Mouse (Mus musculus) stomach, embryonic 16.5 days (tissue): Measurements from ENCODE around the gene Tspan18. TPM values are rescaled to one million over a fixed set of nuclear protein-coding genes. Genes with fewer than 3 reads are reported as not detected.

Experiments used
- ATAC-seq: fragments of 200-750 bp; cut with Nextera tagmentation; 2 replicates; pipeline ENCODE4 v1.8.0; 2017; ENCODE audit warnings: moderate number of reproducible peaks, moderate TSS enrichment; ENCODE audit not compliant: insufficient read depth, low FRiP score
- H3K27ac ChIP-seq: fragments of 300-500 bp; sonication (generic); 2 replicates; pipeline ENCODE4 v1.5.1; 2014; ENCODE audit warnings: low read length
- H3K27me3 ChIP-seq: fragments of 300-500 bp; sonication (generic); 2 replicates; pipeline ENCODE4 v1.6.1; 2014; ENCODE audit warnings: low read length, control low read depth, mixed read lengths; ENCODE audit not compliant: control insufficient read depth, insufficient read depth
- H3K36me3 ChIP-seq: fragments of 300-500 bp; sonication (generic); 2 replicates; pipeline ENCODE4 v1.6.1; 2014; ENCODE audit warnings: low read length; ENCODE audit not compliant: control insufficient read depth, insufficient read depth
- H3K4me1 ChIP-seq: fragments of 300-500 bp; sonication (generic); 2 replicates; pipeline ENCODE4 v1.6.1; 2014; ENCODE audit warnings: low read length, control low read depth, mixed read lengths; ENCODE audit not compliant: control insufficient read depth, insufficient read depth
- H3K4me2 ChIP-seq: fragments of 300-500 bp; sonication (generic); 2 replicates; pipeline ENCODE4 v1.6.1; 2014; ENCODE audit warnings: low read depth, low read length, mixed read lengths
- H3K4me3 ChIP-seq: fragments of 300-500 bp; sonication (generic); replicated peaks from 2 replicates; pipeline ENCODE4 v1.5.1; 2014; ENCODE audit warnings: mild to moderate bottlenecking, low read length
- H3K9ac ChIP-seq: fragments of 300-500 bp; sonication (generic); 2 replicates; pipeline ENCODE4 v1.6.1; 2014; ENCODE audit warnings: low read length
- H3K9me3 ChIP-seq: fragments of 300-500 bp; sonication (generic); replicated peaks from 2 replicates; pipeline ENCODE4 v1.6.1; 2016; ENCODE audit warnings: low read length, control low read depth; ENCODE audit not compliant: control insufficient read depth
- WGBS: fragments of 180-500 bp; shearing (Covaris S2); extraction: QIAGEN DNeasy Blood & Tissue Kit; methylation state at CpG from one replicate; pipeline ENCODE4 v1.1.7; 2014; 5-methylcytosine and 5-hydroxymethylcytosine counted together
- polyA plus RNA-seq: library from polyadenylated mRNA; unstranded; fragments of >200 nt; fragmentation: Nextera tagmentation; extraction: Ambion mirVana; gene quantifications from 2 replicates; pipeline ENCODE4 v1.2.1, GENCODE M21; 2015

Tspan18 gene
- polyA plus RNA-seq, 1 experiment from 2014 or later: 15.3 TPM

GRCm38 (mm10) chr2:93212386-93212785 lies 121.9 kb downstream of the Tspan18 start:
- no peaks in the 10 kb centered on the region for H3K9me3 ChIP-seq
- WGBS: 74% methylated on average over 2 of the region's 2 CpGs
- H3K27ac ChIP-seq: no peak overlapping the region
- ATAC-seq: no peak
- H3K9ac ChIP-seq: no peak overlapping the region
- H3K36me3 ChIP-seq: no peaks in the 10 kb centered on the region
- H3K4me1 ChIP-seq: peaks cover 6% of the 10 kb centered on the region
- H3K27me3 ChIP-seq: no peaks in the 10 kb centered on the region
- H3K4me2 ChIP-seq: no peak overlapping the region
- no peak overlapping the region for H3K4me3 ChIP-seq

- WGBS: 94% methylated on average over 1 of the region's 1 CpGs
- no peaks in the 10 kb centered on the region for H3K9me3 ChIP-seq
Measured at GRCm38 (mm10) chr2:93206126-93206525, 128.2 kb downstream of the Tspan18 start.

GRCm38 (mm10) chr2:93204571-93204970 lies 129.7 kb downstream of the Tspan18 start:
- 84% methylated on average over 6 of the region's 6 CpGs for WGBS
- no peak overlapping the region for H3K4me3 ChIP-seq
- no peak overlapping the region for H3K27ac ChIP-seq
- H3K4me2 ChIP-seq: no peak overlapping the region
- no peaks in the 10 kb centered on the region for H3K27me3 ChIP-seq
- H3K9me3 ChIP-seq: no peaks in the 10 kb centered on the region
- no peak overlapping the region for H3K9ac ChIP-seq
- no peaks in the 10 kb centered on the region for H3K36me3 ChIP-seq
- no peak for ATAC-seq
- peaks cover 9% of the 10 kb centered on the region; the same call in 1 of the 2 replicates for H3K4me1 ChIP-seq

More at GRCm38 (mm10) chr2:93206126-93206525, 128.2 kb downstream of the Tspan18 start:
- Histone ChIP-seq H3K9ac (no peak overlapping the region), H3K36me3 (no peaks in the 10 kb centered on the region), H3K4me1 (peaks cover 1% of the 10 kb centered on the region; the same call in 1 of the 2 replicates), H3K27me3 (no peaks in the 10 kb centered on the region), H3K4me2 (no peak overlapping the region), H3K27ac (no peak overlapping the region), H3K4me3 (no peak overlapping the region)
- no peak for ATAC-seq

- Histone ChIP-seq H3K9ac (no peak overlapping the region), H3K4me1 (peaks cover 10% of the 10 kb centered on the region; the same call in 1 of the 2 replicates), H3K4me2 (no peak overlapping the region), H3K36me3 (no peaks in the 10 kb centered on the region), H3K4me3 (no peak overlapping the region), H3K9me3 (no peaks in the 10 kb centered on the region), H3K27me3 (no peaks in the 10 kb centered on the region), H3K27ac (no peak overlapping the region)
- 24% methylated on average over 10 of the region's 10 CpGs for WGBS
- ATAC-seq: peak; percentile 14; the same call in 1 of the 2 replicates
Measured at GRCm38 (mm10) chr2:93203682-93204081, 130.6 kb downstream of the Tspan18 start.

GRCm38 (mm10) chr2:93202782-93203181 lies 131.5 kb downstream of the Tspan18 start:
- H3K36me3 ChIP-seq: no peaks in the 10 kb centered on the region
- WGBS: 15% methylated on average over 1 of the region's 1 CpGs

GRCm38 (mm10) chr2:93201997-93202396 lies 132.3 kb downstream of the Tspan18 start:
- H3K9me3 ChIP-seq: no peaks in the 10 kb centered on the region
- no peak for ATAC-seq
- peaks cover 12% of the 10 kb centered on the region; the same call in 1 of the 2 replicates for H3K4me1 ChIP-seq
- no peak overlapping the region for H3K4me3 ChIP-seq
- WGBS: 87% methylated on average over 3 of the region's 3 CpGs
- H3K27me3 ChIP-seq: no peaks in the 10 kb centered on the region
- H3K27ac ChIP-seq: no peak overlapping the region
- H3K4me2 ChIP-seq: no peak overlapping the region
- H3K36me3 ChIP-seq: no peaks in the 10 kb centered on the region
- H3K9ac ChIP-seq: no peak overlapping the region

More at GRCm38 (mm10) chr2:93202782-93203181, 131.5 kb downstream of the Tspan18 start:
- Histone ChIP-seq H3K27me3 (no peaks in the 10 kb centered on the region), H3K9ac (no peak overlapping the region), H3K4me1 (peaks cover 12% of the 10 kb centered on the region; the same call in 1 of the 2 replicates), H3K4me2 (no peak overlapping the region), H3K4me3 (no peak overlapping the region), H3K27ac (no peak overlapping the region), H3K9me3 (no peaks in the 10 kb centered on the region)
- no peak for ATAC-seq

GRCm38 (mm10) chr2:93200681-93201340 lies 133.5 kb downstream of the Tspan18 start:
- Histone ChIP-seq H3K27ac (no peak overlapping the region; the same call in 1 of the 2 replicates), H3K36me3 (no peaks in the 10 kb centered on the region), H3K27me3 (no peaks in the 10 kb centered on the region), H3K4me3 (no peak overlapping the region), H3K4me1 (peaks cover 17% of the 10 kb centered on the region; the same call in 1 of the 2 replicates), H3K4me2 (no peak overlapping the region), H3K9me3 (no peaks in the 10 kb centered on the region), H3K9ac (no peak overlapping the region)
- no peak for ATAC-seq
- WGBS: 61% methylated on average over 10 of the region's 10 CpGs

- Histone ChIP-seq H3K36me3 (no peaks in the 10 kb centered on the region), H3K27me3 (no peaks in the 10 kb centered on the region), H3K9me3 (no peaks in the 10 kb centered on the region), H3K4me2 (no peak overlapping the region), H3K27ac (no peak overlapping the region), H3K4me1 (peaks cover 22% of the 10 kb centered on the region), H3K9ac (no peak overlapping the region; the same call in 1 of the 2 replicates), H3K4me3 (no peak overlapping the region)
- peak; percentile 34; the same call in 1 of the 2 replicates for ATAC-seq
- 44% methylated on average over 13 of the region's 13 CpGs for WGBS
Measured at GRCm38 (mm10) chr2:93199531-93199974, 134.8 kb downstream of the Tspan18 start.

- peaks cover 25% of the 10 kb centered on the region for H3K4me1 ChIP-seq
- H3K9me3 ChIP-seq: no peaks in the 10 kb centered on the region
- no peaks in the 10 kb centered on the region for H3K27me3 ChIP-seq
- no peak; the same call in 1 of the 2 replicates for ATAC-seq
- no peak overlapping the region for H3K27ac ChIP-seq
- no peak overlapping the region for H3K9ac ChIP-seq
- H3K36me3 ChIP-seq: no peaks in the 10 kb centered on the region
- no peak overlapping the region for H3K4me3 ChIP-seq
- 10% methylated on average over 3 of the region's 3 CpGs for WGBS
- no peak overlapping the region for H3K4me2 ChIP-seq
Measured at GRCm38 (mm10) chr2:93198846-93199245, 135.5 kb downstream of the Tspan18 start.
